Mouse (Mus musculus) ES-Bruce4 (cell line): Measurements from ENCODE around the gene Nrcam.

Experiments
- CTCF ChIP-seq: IDR thresholded peaks from one replicate; pipeline ENCODE4 v1.8.1; 2011; ENCODE audit warnings: low read depth, low read length
- EP300 ChIP-seq: IDR thresholded peaks from 2 replicates; pipeline ENCODE4 v1.6.1; 2011; ENCODE audit warnings: low read depth, low read length; ENCODE audit not compliant: insufficient read depth

- peak; percentile 35 for TF ChIP-seq CTCF
- no peak for TF ChIP-seq EP300
Measured at GRCm38 (mm10) chr12:44292281-44292680, 36.4 kb upstream of the Nrcam start.
